Mouse (Mus musculus): Measurements from ENCODE around the gene Zbed5. TPM values are rescaled to one million over a fixed set of nuclear protein-coding genes. Genes with fewer than 3 reads are reported as not detected.
"Not testable (repeated sequence)": the region's sequence is repeated elsewhere in the genome, so short reads cannot be mapped to it uniquely, and the experiment has no call there.

Zbed5 gene
- total RNA-seq, 2 experiments from 2014 or later, result 0.53 to 0.84 TPM

DNA sequence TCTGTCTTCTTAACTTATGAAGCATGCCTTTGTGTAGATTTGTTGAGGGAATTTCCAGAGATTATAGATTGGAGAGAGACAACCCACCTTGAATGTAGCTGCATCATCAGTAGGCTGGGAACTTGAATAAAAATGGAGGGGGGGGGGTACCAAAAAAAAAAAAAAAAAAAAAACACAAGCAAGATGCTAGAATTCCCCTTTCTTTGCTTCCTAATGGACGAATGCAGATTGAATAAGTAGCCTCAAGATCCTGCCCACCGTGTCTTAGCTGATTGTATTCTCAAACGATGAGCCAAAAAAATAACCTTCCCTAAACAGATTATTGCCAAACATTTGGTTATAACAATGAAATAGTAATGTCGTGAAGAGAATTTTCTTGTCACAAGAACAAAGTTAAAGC is 12.3 kb downstream of the Zbed5 start:
- no peak for DNase-seq
- intact Hi-C loops (cut with DNase I; ENCODE audit: low total_unique reads), result no loop called here

DNA sequence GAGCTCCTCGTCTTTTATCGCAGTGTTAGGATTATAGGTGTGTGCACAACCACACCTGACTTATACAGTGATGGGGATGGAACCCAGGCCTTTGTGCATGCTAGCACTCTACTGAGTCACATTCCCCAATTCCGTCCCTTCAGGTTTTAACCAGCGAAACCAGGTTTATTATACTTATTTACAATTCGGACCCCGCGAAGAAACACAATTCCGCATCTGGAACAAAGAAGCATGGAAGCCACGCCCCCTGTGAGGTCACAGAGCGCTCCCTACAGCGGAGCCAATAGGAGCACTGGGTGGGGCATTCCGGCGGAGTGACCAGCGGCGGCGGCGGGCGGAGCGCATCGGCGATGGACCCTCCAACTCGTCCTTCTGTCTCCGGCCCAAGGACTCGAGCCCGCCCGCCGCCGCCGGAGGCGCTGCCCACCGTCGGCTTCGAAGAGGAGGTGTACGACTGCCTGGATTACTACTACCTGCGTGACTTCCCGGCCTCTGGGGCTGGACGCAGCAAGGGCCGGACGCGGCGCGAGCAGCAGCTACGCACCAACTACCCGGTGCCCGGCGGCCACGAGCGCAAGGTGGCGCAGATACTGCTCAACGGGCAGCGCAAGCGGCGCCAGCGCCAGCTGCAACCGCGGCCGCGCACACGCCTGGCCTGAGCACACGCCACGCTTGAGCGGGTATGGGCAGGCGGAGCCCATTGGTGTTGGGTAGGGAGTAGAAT is 12.9 kb downstream of the Zbed5 start, which contains the start of gene Nupr1l:
Gene Nupr1l (plus strand): TSS at position 299 of the 724 bp plus-strand sequence.
- peak; percentile 92 for DNase-seq
- intact Hi-C loops (cut with DNase I; ENCODE audit: low total_unique reads), result no loop called here

- no peak for DNase-seq
- intact Hi-C loops (cut with DNase I; ENCODE audit: low total_unique reads), result no loop called here
Observed at GRCm38 (mm10) chr5:129909147-129909546, 13.6 kb downstream of the Zbed5 start.

- no peak for DNase-seq
- intact Hi-C loops (cut with DNase I; ENCODE audit: low total_unique reads), result no loop called here
Observed at GRCm38 (mm10) chr5:129909591-129909990, 14.1 kb downstream of the Zbed5 start.

DNA sequence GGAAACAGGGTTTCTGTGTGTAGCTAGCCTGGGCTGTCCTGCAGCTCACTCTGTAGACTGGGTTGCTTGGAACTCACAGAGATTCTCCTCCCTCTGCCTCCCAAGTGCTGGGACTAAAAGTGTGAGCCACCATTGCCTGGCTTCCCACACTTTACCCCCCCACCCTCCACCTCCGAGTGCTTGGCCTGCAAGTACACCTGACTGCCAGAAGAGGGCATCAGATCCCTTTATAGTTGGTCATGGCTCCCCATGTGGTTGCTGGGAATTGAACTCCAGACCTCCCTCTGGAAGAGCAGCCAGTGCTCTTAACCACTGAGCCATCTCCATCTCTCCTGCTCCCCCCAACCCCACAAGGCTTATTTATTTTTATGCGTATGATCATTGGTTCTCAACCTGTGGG is 18.5 kb downstream of the Zbed5 start:
- intact Hi-C loops (cut with DNase I; ENCODE audit: low total_unique reads), result no loop called here
- DNase-seq, result no peak

- DNase-seq; intact Hi-C loops (cut with DNase I; ENCODE audit: low total_unique reads): not testable (repeated sequence)
Observed at GRCm38 (mm10) chr5:129915491-129915890, 20.0 kb downstream of the Zbed5 start.

GRCm38 (mm10) chr5:129918065-129918651 is 22.6 kb downstream of the Zbed5 start:
- DNase-seq, result no peak
- intact Hi-C loops (cut with DNase I; ENCODE audit: low total_unique reads), result no loop called here

- no peak for DNase-seq
- intact Hi-C loops (cut with DNase I; ENCODE audit: low total_unique reads), result no loop called here
Observed at GRCm38 (mm10) chr5:129918752-129919151, 23.2 kb downstream of the Zbed5 start.

DNA sequence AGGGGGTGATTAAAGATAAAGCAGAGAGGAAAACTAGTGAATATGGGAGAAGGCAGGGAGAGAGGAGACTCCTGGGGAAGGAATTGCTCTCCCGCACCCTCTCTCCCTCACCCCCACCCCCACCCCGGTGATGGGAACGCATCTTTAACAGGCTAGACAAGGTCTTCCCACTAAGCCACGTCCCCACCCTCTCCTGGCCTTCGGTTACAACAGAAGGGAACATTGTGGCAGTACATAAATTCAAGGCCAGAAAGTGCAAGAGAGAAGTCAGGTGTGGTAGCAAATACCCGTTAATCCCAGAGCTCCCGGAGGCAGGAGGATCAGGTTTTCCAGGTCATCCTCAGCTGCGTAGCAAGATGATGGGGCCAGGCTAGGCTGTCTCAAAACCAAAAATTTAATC is 23.8 kb downstream of the Zbed5 start:
- DNase-seq, result no peak
- intact Hi-C loops (cut with DNase I; ENCODE audit: low total_unique reads), result no loop called here

- intact Hi-C loops (cut with DNase I; ENCODE audit: low total_unique reads), result no loop called here
- no peak for DNase-seq
Observed at GRCm38 (mm10) chr5:129921972-129922371, 26.4 kb downstream of the Zbed5 start.

DNA sequence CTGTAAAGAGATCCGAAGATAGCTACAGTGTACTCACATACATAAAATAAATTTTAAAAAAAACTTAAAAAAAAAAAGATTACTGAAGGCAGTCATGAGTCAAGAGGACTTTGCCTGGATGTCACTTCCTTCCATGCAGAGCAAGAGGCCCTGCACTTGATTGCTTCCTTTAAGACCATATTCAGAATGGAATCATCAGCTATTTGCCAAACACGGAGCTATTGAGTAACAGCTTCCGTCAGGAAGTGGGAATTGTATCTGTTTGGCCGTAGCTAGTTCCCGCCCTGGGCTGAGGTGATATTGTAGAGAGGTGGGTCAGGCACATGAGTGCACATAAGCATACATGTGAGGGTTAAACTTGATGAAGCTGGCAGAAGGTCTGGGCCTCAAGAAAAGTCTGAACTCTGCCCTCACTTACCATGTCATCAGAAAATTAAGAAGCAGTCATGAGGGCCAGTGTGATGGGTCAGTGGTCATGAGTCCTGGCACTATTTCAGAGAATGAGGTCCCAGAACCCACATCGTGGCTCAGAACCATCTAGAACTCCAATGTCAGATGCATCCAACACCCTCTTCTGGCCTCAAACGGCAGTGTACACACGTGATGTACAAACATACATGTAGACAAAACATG is 29.4 kb downstream of the Zbed5 start:
- no peak for DNase-seq
- intact Hi-C loops (cut with DNase I; ENCODE audit: low total_unique reads), result no loop called here

DNA sequence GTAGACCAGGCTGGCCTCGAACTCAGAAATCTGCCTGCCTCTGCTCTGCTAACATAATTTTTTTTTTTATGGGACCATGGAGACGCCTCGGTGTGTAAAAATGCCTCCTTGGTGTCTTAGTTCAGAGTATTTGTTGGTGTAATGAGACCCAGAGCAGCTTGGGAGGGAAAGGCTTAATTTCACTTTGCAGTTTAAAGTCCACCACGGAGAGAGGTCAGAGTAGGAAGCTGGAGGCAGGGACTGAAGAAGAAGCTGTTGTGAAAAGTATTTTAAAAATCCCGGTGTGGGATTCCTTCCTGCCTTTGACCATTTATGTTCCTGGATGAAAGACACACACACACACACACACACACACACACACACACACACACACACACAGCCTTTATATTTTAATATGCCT is 30.4 kb downstream of the Zbed5 start:
- no peak for DNase-seq
- intact Hi-C loops (cut with DNase I; ENCODE audit: low total_unique reads), result no loop called here

GRCm38 (mm10) chr5:129929924-129930855 is 34.7 kb downstream of the Zbed5 start:
- no peak for DNase-seq
- intact Hi-C loops (cut with DNase I; ENCODE audit: low total_unique reads), result no loop called here

GRCm38 (mm10) chr5:129936941-129937340 is 41.4 kb downstream of the Zbed5 start:
- DNase-seq, result no peak
- intact Hi-C loops (cut with DNase I; ENCODE audit: low total_unique reads), result no loop called here

DNA sequence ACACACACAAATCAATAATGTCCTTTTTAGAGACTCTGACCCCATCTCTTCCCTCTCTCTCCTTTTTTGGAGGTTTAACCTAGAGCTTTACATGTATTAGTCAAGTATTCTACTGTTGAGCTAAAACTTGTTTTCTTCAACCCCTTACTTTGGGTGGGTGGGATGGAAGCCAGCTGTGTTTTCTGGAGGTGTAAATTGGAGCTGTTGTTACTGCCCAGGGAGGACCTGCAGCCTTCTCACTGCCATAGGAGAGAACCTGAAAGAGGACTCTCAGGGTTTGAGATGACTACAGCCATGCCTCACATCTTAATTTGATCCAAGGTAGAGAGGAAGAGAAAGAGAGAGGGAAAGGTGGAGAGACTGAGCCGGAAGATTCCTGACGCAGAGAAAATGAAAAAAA is 44.8 kb downstream of the Zbed5 start:
- DNase-seq, result no peak
- intact Hi-C loops (cut with DNase I; ENCODE audit: low total_unique reads), result no loop called here

- intact Hi-C loops (cut with DNase I; ENCODE audit: low total_unique reads), result no loop called here
- DNase-seq, result no peak
Observed at GRCm38 (mm10) chr5:129940736-129941494, 45.4 kb downstream of the Zbed5 start.

DNA sequence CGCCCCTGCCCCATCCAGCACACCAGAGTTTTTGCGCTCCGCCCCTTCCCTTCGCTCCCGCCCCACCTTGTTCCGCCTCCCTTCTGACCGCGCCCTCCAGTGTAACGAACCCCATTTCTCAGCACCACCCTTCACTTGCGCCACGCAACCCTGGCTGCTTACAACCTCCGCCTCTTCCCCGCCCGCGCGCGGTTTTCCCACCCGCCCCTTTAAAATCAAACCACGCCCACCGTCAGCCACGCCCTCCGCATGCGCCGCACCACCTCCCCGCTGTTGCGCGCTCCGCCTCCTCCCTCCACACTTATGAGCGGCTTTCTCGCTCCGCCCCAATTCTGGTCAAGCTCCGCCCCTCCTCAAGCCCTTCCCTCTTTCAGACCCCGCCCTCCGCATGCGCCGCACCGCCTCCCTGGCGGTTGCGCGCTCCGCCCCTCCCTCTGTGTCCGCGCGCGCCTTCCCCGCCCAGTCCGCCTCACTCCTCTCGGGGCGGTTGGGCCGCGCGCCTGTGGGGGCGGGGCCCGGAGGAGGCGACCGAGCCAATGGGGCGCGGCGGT is 46.0 kb downstream of the Zbed5 start, which contains the start of gene Vkorc1l1:
Gene Vkorc1l1 (plus strand): TSS at position 476 of the 551 bp plus-strand sequence.
- intact Hi-C loops (cut with DNase I; ENCODE audit: low total_unique reads), result no loop called here
- peak; percentile 99 for DNase-seq

- DNase-seq, result peak; percentile 28
- intact Hi-C loops (cut with DNase I; ENCODE audit: low total_unique reads), result not testable (repeated sequence)
Observed at GRCm38 (mm10) chr5:129942073-129942939, 46.8 kb downstream of the Zbed5 start.

All from gastrocnemius, postnatal 14 days (tissue).